Mouse (Mus musculus) midbrain, embryonic 15.5 days (tissue): ENCODE measurements around the gene Slc24a1. TPM values are rescaled to one million over a fixed set of nuclear protein-coding genes. Genes with fewer than 3 reads are reported as not detected.

Experiments
- ATAC-seq: fragments of 200-750 bp; cut with Nextera tagmentation; replicated peaks from 2 replicates; pipeline ENCODE4 v1.8.0; 2017; ENCODE audit warnings: moderate TSS enrichment
- H3K27ac ChIP-seq: fragments of 300-500 bp; sonication (generic); 2 replicates; pipeline ENCODE4 v1.5.1; 2015; ENCODE audit warnings: mild to moderate bottlenecking, inconsistent platforms
- H3K27me3 ChIP-seq: fragments of 300-500 bp; sonication (generic); replicated peaks from 2 replicates; pipeline ENCODE4 v1.6.1; 2015; ENCODE audit warnings: inconsistent platforms
- H3K36me3 ChIP-seq: fragments of 300-500 bp; sonication (generic); replicated peaks from 2 replicates; pipeline ENCODE4 v1.6.1; 2015; ENCODE audit warnings: inconsistent platforms
- H3K4me1 ChIP-seq: fragments of 300-500 bp; sonication (generic); 2 replicates; pipeline ENCODE4 v1.6.1; 2015; ENCODE audit warnings: inconsistent platforms
- H3K4me2 ChIP-seq: fragments of 300-500 bp; sonication (generic); 2 replicates; pipeline ENCODE4 v1.6.1; 2015; ENCODE audit warnings: inconsistent platforms, mild to moderate bottlenecking, moderate library complexity
- H3K4me3 ChIP-seq: fragments of 300-500 bp; sonication (generic); 2 replicates; pipeline ENCODE4 v1.5.1; 2015; ENCODE audit warnings: mild to moderate bottlenecking, inconsistent platforms
- H3K9ac ChIP-seq: fragments of 300-500 bp; sonication (generic); 2 replicates; pipeline ENCODE4 v1.6.1; 2015; ENCODE audit warnings: mild to moderate bottlenecking, inconsistent platforms
- H3K9me3 ChIP-seq: fragments of 300-500 bp; sonication (generic); 2 replicates; pipeline ENCODE4 v1.6.1; 2016; ENCODE audit warnings: inconsistent platforms
- WGBS: fragments of 180-500 bp; shearing (Covaris S2); methylation state at CpG from one replicate; pipeline ENCODE4 v1.1.7; 2015; ENCODE audit warnings: mixed read lengths; 5-methylcytosine and 5-hydroxymethylcytosine counted together
- polyA plus RNA-seq: library from polyadenylated mRNA; unstranded; fragments of >200 nt; fragmentation: Nextera tagmentation; extraction: Ambion mirVana; gene quantifications from 2 replicates; pipeline ENCODE4 v1.2.1, GENCODE M21; 2015

The Slc24a1 gene
- polyA plus RNA-seq, 1 experiment from 2014 or later = 0.05 TPM

- no peaks in the 10 kb centered on the region for H3K36me3 ChIP-seq
- H3K4me1 ChIP-seq = peaks cover 19% of the 10 kb centered on the region
- no peaks in the 10 kb centered on the region for H3K27me3 ChIP-seq
- H3K4me3 ChIP-seq = no peak overlapping the region
- H3K4me2 ChIP-seq = peak overlapping the region; percentile 13; the same call in 1 of the 2 replicates
- H3K9me3 ChIP-seq = no peaks in the 10 kb centered on the region
- H3K9ac ChIP-seq = no peak overlapping the region
- no peak overlapping the region for H3K27ac ChIP-seq
- ATAC-seq = no peak
- 23% methylated on average over 12 of the region's 12 CpGs for WGBS
Observed at GRCm38 (mm10) chr9:64956337-64956736, 4.9 kb upstream of the Slc24a1 start.

- no peak overlapping the region for H3K9ac ChIP-seq
- WGBS = 78% methylated on average over 7 of the region's 7 CpGs
- no peak overlapping the region for H3K4me3 ChIP-seq
- no peaks in the 10 kb centered on the region for H3K9me3 ChIP-seq
- H3K36me3 ChIP-seq = no peaks in the 10 kb centered on the region
- 0 out of 2 replicates have a peak, but pooled peaks cover 3% of the 10 kb centered on the region for H3K27me3 ChIP-seq
- no peak overlapping the region for H3K27ac ChIP-seq
- H3K4me1 ChIP-seq = peaks cover 11% of the 10 kb centered on the region
- H3K4me2 ChIP-seq = no peak overlapping the region
- no peak for ATAC-seq
Observed at GRCm38 (mm10) chr9:64953190-64953589, 1.8 kb upstream of the Slc24a1 start.

- H3K27me3 ChIP-seq = 0 out of 2 replicates have a peak, but pooled peaks cover 3% of the 10 kb centered on the region
- H3K4me1 ChIP-seq = peaks cover 11% of the 10 kb centered on the region
- ATAC-seq = 0 out of 2 replicates have a peak, but pooled peaks have one; percentile 30
- no peaks in the 10 kb centered on the region for H3K9me3 ChIP-seq
- H3K36me3 ChIP-seq = no peaks in the 10 kb centered on the region
- no peak overlapping the region for H3K9ac ChIP-seq
- H3K4me3 ChIP-seq = no peak overlapping the region
- 13% methylated on average over 5 of the region's 5 CpGs for WGBS
- no peak overlapping the region for H3K27ac ChIP-seq
- H3K4me2 ChIP-seq = no peak overlapping the region; the same call in 1 of the 2 replicates
Observed at GRCm38 (mm10) chr9:64952055-64952454, 648 bp upstream of the Slc24a1 start.

GRCm38 (mm10) chr9:64947483-64948095, 3.8 kb downstream of the Slc24a1 start:
- H3K27ac ChIP-seq = no peak overlapping the region
- no peak overlapping the region for H3K9ac ChIP-seq
- ATAC-seq = no peak
- 82% methylated on average over 9 of the region's 9 CpGs for WGBS
- H3K27me3 ChIP-seq = 0 out of 2 replicates have a peak, but pooled peaks cover 3% of the 10 kb centered on the region
- H3K4me2 ChIP-seq = no peak overlapping the region
- H3K4me1 ChIP-seq = peaks cover 9% of the 10 kb centered on the region
- H3K36me3 ChIP-seq = no peaks in the 10 kb centered on the region
- H3K4me3 ChIP-seq = no peak overlapping the region
- no peaks in the 10 kb centered on the region for H3K9me3 ChIP-seq

GRCm38 (mm10) chr9:64943997-64944396, 7.4 kb downstream of the Slc24a1 start:
- Histone ChIP-seq H3K4me2 (no peak overlapping the region), H3K4me3 (no peak overlapping the region), H3K36me3 (no peaks in the 10 kb centered on the region), H3K9me3 (no peaks in the 10 kb centered on the region), H3K27me3 (no peaks in the 10 kb centered on the region), H3K4me1 (no peaks in the 10 kb centered on the region), H3K27ac (no peak overlapping the region), H3K9ac (no peak overlapping the region)
- no peak for ATAC-seq
- WGBS = 30% methylated on average over 11 of the region's 11 CpGs

GRCm38 (mm10) chr9:64941650-64942049, 9.8 kb downstream of the Slc24a1 start:
- Histone ChIP-seq H3K27ac (no peak overlapping the region), H3K4me1 (no peaks in the 10 kb centered on the region), H3K36me3 (no peaks in the 10 kb centered on the region), H3K27me3 (no peaks in the 10 kb centered on the region), H3K4me2 (no peak overlapping the region), H3K9ac (no peak overlapping the region), H3K4me3 (no peak overlapping the region), H3K9me3 (no peaks in the 10 kb centered on the region)
- 81% methylated on average over 4 of the region's 4 CpGs for WGBS
- no peak for ATAC-seq

- Histone ChIP-seq H3K9me3 (no peaks in the 10 kb centered on the region), H3K4me1 (no peaks in the 10 kb centered on the region), H3K9ac (no peak overlapping the region), H3K4me3 (no peak overlapping the region), H3K27ac (no peak overlapping the region), H3K4me2 (no peak overlapping the region), H3K27me3 (no peaks in the 10 kb centered on the region), H3K36me3 (no peaks in the 10 kb centered on the region)
- ATAC-seq = no peak
- WGBS = 84% methylated on average over 11 of the region's 11 CpGs
Observed at GRCm38 (mm10) chr9:64940731-64941346, 10.6 kb downstream of the Slc24a1 start.

GRCm38 (mm10) chr9:64939790-64940189, 11.6 kb downstream of the Slc24a1 start:
- Histone ChIP-seq H3K27ac (no peak overlapping the region), H3K4me2 (no peak overlapping the region), H3K4me3 (no peak overlapping the region), H3K9ac (no peak overlapping the region), H3K27me3 (no peaks in the 10 kb centered on the region), H3K36me3 (no peaks in the 10 kb centered on the region), H3K9me3 (no peaks in the 10 kb centered on the region), H3K4me1 (no peaks in the 10 kb centered on the region)
- no peak for ATAC-seq
- WGBS = 82% methylated on average over 2 of the region's 2 CpGs

GRCm38 (mm10) chr9:64939281-64939680, 12.1 kb downstream of the Slc24a1 start:
- Histone ChIP-seq H3K4me2 (no peak overlapping the region), H3K9ac (no peak overlapping the region), H3K27me3 (no peaks in the 10 kb centered on the region), H3K27ac (no peak overlapping the region), H3K36me3 (no peaks in the 10 kb centered on the region), H3K4me1 (no peaks in the 10 kb centered on the region), H3K4me3 (no peak overlapping the region), H3K9me3 (no peaks in the 10 kb centered on the region)
- ATAC-seq = no peak
- 57% methylated on average over 4 of the region's 4 CpGs for WGBS

- WGBS = 82% methylated on average over 5 of the region's 5 CpGs
- ATAC-seq = no peak
- Histone ChIP-seq H3K9me3 (no peaks in the 10 kb centered on the region), H3K4me1 (no peaks in the 10 kb centered on the region), H3K4me3 (no peak overlapping the region), H3K9ac (no peak overlapping the region), H3K36me3 (no peaks in the 10 kb centered on the region), H3K27ac (no peak overlapping the region), H3K27me3 (no peaks in the 10 kb centered on the region), H3K4me2 (no peak overlapping the region)
Observed at GRCm38 (mm10) chr9:64938535-64938934, 12.9 kb downstream of the Slc24a1 start.

GRCm38 (mm10) chr9:64937491-64937890, 13.9 kb downstream of the Slc24a1 start:
- 58% methylated on average over 5 of the region's 5 CpGs for WGBS

GRCm38 (mm10) chr9:64936508-64936907, 14.9 kb downstream of the Slc24a1 start:
- Histone ChIP-seq H3K36me3 (no peaks in the 10 kb centered on the region), H3K4me3 (no peak overlapping the region), H3K9me3 (no peaks in the 10 kb centered on the region), H3K9ac (no peak overlapping the region), H3K4me1 (no peaks in the 10 kb centered on the region), H3K4me2 (no peak overlapping the region), H3K27ac (no peak overlapping the region), H3K27me3 (no peaks in the 10 kb centered on the region)
- 7% methylated on average over 6 of the region's 6 CpGs for WGBS
- ATAC-seq = no peak

More at GRCm38 (mm10) chr9:64937491-64937890, 13.9 kb downstream of the Slc24a1 start:
- no peak for ATAC-seq
- no peak overlapping the region for H3K9ac ChIP-seq
- no peaks in the 10 kb centered on the region for H3K9me3 ChIP-seq
- no peak overlapping the region for H3K27ac ChIP-seq
- H3K4me2 ChIP-seq = no peak overlapping the region
- H3K36me3 ChIP-seq = no peaks in the 10 kb centered on the region
- H3K4me1 ChIP-seq = no peaks in the 10 kb centered on the region
- H3K27me3 ChIP-seq = no peaks in the 10 kb centered on the region
- no peak overlapping the region for H3K4me3 ChIP-seq
